Mouse (Mus musculus): ENCODE data around the gene A1bg. TPM values are rescaled to one million over a fixed set of nuclear protein-coding genes. Genes with fewer than 3 reads are reported as not detected.

The A1bg gene
- total RNA-seq (2021), result not detected
- long read RNA-seq, experiment 1, result 0 reads
- long read RNA-seq, experiment 2, result 0 reads

GRCm38 (mm10) chr15:60922912-60923311 lies at the start of gene A1bg:
A1bg (minus strand) TSS chr15:60923012.
- DNase-seq (ENCODE audit: low spot score in 2 of 2), result no peak

- DNase-seq (ENCODE audit: low spot score in 2 of 2), result no peak
Measured at GRCm38 (mm10) chr15:60968549-60968861, 45.7 kb upstream of the A1bg start.

GRCm38 (mm10) chr15:60967841-60968548 lies 45.2 kb upstream of the A1bg start:
- DNase-seq (ENCODE audit: low spot score in 2 of 2), result no peak

GRCm38 (mm10) chr15:60925686-60926085 lies 2.9 kb upstream of the A1bg start:
- no peak for DNase-seq (ENCODE audit: low spot score in 2 of 2)

GRCm38 (mm10) chr15:60903763-60904697 lies 18.8 kb downstream of the A1bg start:
- DNase-seq (ENCODE audit: low spot score in 2 of 2), result no peak

GRCm38 (mm10) chr15:60898187-60898965 lies 24.4 kb downstream of the A1bg start:
- DNase-seq (ENCODE audit: low spot score in 2 of 2), result no peak

GRCm38 (mm10) chr15:60896040-60896439 lies 26.8 kb downstream of the A1bg start:
- no peak for DNase-seq (ENCODE audit: low spot score in 2 of 2)

- no peak for DNase-seq (ENCODE audit: low spot score in 2 of 2)
Measured at GRCm38 (mm10) chr15:60892976-60893463, 29.8 kb downstream of the A1bg start.

GRCm38 (mm10) chr15:60888724-60889123 lies 34.1 kb downstream of the A1bg start:
- DNase-seq (ENCODE audit: low spot score in 2 of 2), result no peak

GRCm38 (mm10) chr15:60875721-60876120 lies 47.1 kb downstream of the A1bg start:
- no peak for DNase-seq (ENCODE audit: low spot score in 2 of 2)

- DNase-seq (ENCODE audit: low spot score in 2 of 2), result no peak
Measured at GRCm38 (mm10) chr15:60862417-60862816, 60.4 kb downstream of the A1bg start.

- DNase-seq (ENCODE audit: low spot score in 2 of 2), result no peak
Measured at GRCm38 (mm10) chr15:60855112-60855511, 67.7 kb downstream of the A1bg start.

GRCm38 (mm10) chr15:60854151-60854550 lies 68.7 kb downstream of the A1bg start:
- no peak for DNase-seq (ENCODE audit: low spot score in 2 of 2)

- DNase-seq (ENCODE audit: low spot score in 2 of 2), result no peak
Measured at GRCm38 (mm10) chr15:60853231-60853999, 69.4 kb downstream of the A1bg start, which contains the start of gene Fam84b. Fam84b (minus strand) TSS chr15:60853778.

GRCm38 (mm10) chr15:60848630-60849029 lies 74.2 kb downstream of the A1bg start:
- peak in 1 of 2 experiments; percentile 4 for DNase-seq (ENCODE audit: low spot score in 2 of 2)

Other genes with a start within 250 kb of the A1bg start
- gene Fam84b, start 69.2 kb downstream of the A1bg start, total RNA-seq (2021), result 10 to 100 TPM; 10.8 to 14.9 TPM